Mouse (Mus musculus) heart, embryonic 13.5 days (tissue): ENCODE measurements at regions not wholly inside any gene's neighbourhood (a gene's known extent, or its start where the extent isn't known, plus 50 kb on each side); places are given as distances from the start of the nearest gene placed in this dataset.

ENCODE experiments used
- ATAC-seq: fragments of 200-750 bp; cut with Nextera tagmentation; 2 replicates; pipeline ENCODE4 v1.8.0; 2017; ENCODE audit warnings: moderate TSS enrichment; ENCODE audit not compliant: insufficient number of reproducible peaks, low FRiP score, low TSS enrichment; ENCODE audit errors: extremely low read depth
- H3K27ac ChIP-seq: fragments of 300-500 bp; sonication (generic); replicated peaks from 2 replicates; pipeline ENCODE4 v1.5.1; 2015; ENCODE audit warnings: moderate library complexity, mild to moderate bottlenecking, inconsistent platforms
- H3K27me3 ChIP-seq: fragments of 300-500 bp; sonication (generic); replicated peaks from 2 replicates; pipeline ENCODE4 v1.6.1; 2015; ENCODE audit warnings: mild to moderate bottlenecking, inconsistent platforms
- H3K36me3 ChIP-seq: fragments of 300-500 bp; sonication (generic); 2 replicates; pipeline ENCODE4 v1.6.1; 2015; ENCODE audit warnings: mild to moderate bottlenecking, inconsistent platforms
- H3K4me1 ChIP-seq: fragments of 300-500 bp; sonication (generic); 2 replicates; pipeline ENCODE4 v1.6.1; 2015; ENCODE audit warnings: inconsistent platforms
- H3K4me2 ChIP-seq: fragments of 300-500 bp; sonication (generic); 2 replicates; pipeline ENCODE4 v1.6.1; 2015; ENCODE audit warnings: inconsistent platforms, mild to moderate bottlenecking, moderate library complexity
- H3K4me3 ChIP-seq: fragments of 300-500 bp; sonication (generic); 2 replicates; pipeline ENCODE4 v1.5.1; 2015; ENCODE audit warnings: moderate library complexity, mild to moderate bottlenecking, inconsistent platforms
- H3K9ac ChIP-seq: fragments of 300-500 bp; sonication (generic); 2 replicates; pipeline ENCODE4 v1.6.1; 2015; ENCODE audit warnings: inconsistent platforms, mild to moderate bottlenecking, moderate library complexity
- H3K9me3 ChIP-seq: fragments of 300-500 bp; sonication (generic); 2 replicates; pipeline ENCODE4 v1.6.1; 2016; ENCODE audit warnings: inconsistent platforms
- WGBS: fragments of 180-500 bp; shearing (Covaris S2); methylation state at CpG from one replicate; pipeline ENCODE4 v1.1.7; 2015; ENCODE audit warnings: mixed read lengths; 5-methylcytosine and 5-hydroxymethylcytosine counted together

DNA sequence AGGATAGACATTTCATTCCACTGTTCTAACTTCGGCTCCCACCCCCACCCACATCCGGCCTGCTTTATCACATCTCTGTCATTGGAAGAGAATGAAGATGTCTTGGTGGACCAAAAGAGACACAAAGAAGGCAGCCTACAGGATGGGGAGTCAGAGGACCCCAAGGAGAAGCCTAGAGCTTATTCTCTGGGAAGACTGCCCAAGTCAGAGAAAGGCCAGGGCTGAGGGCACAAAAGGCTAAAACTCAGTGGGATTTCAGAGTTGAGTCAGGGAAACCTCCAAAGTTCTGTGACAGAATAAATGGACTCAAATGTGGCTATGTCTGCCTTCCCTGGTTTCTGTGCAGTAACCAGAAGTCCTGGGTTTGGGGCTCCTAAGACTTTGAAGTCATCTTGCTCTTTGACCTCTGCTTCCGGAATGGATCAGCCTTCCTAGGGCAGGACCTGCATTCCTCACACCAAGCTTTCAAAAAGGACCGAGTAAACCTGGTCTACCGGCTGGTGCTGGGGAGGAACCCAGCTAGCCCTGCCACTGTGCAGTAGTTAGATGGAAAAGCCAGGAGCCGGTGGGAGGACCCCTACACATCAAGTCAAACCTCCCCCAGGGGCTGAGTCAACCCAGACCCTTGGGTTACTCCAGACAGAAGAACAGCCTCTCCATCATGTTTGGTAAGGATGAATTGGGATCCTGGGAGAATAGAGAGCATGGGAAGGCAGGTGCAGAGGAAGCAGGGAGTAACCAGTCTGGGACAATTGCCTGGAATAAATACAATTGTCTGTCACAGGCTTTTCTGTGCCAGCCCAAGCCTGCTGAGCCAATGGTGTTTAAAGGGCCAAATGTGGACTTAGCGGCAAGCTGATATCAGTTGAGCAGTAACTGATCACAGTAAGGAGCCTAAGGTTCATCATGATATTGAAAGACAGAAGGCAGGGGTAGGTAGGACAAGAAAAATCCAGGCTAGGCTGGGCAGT lies 80.7 kb upstream of the Barx2 start:
- no peak overlapping the region for H3K9ac ChIP-seq
- no peak overlapping the region for H3K27ac ChIP-seq
- ATAC-seq, result no peak
- no peak overlapping the region for H3K4me2 ChIP-seq
- H3K36me3 ChIP-seq, result no peaks in the 10 kb centered on the region
- H3K4me3 ChIP-seq, result no peak overlapping the region
- no peaks in the 10 kb centered on the region for H3K27me3 ChIP-seq
- WGBS, result 61% methylated on average over 7 of the region's 7 CpGs
- peaks cover 61% of the 10 kb centered on the region for H3K4me1 ChIP-seq
- no peaks in the 10 kb centered on the region for H3K9me3 ChIP-seq

GRCm38 (mm10) chr9:31995101-31995500 lies 81.8 kb upstream of the Barx2 start:
- whole genome bisulfite sequencing, result 71% methylated on average over 3 of the region's 3 CpGs
- Histone ChIP-seq H3K4me1 (peaks cover 55% of the 10 kb centered on the region), H3K4me2 (no peak overlapping the region), H3K27me3 (no peaks in the 10 kb centered on the region), H3K4me3 (no peak overlapping the region), H3K36me3 (no peaks in the 10 kb centered on the region), H3K9me3 (no peaks in the 10 kb centered on the region), H3K27ac (no peak overlapping the region; the same call in 1 of the 2 replicates), H3K9ac (no peak overlapping the region)
- no peak for ATAC-seq

DNA sequence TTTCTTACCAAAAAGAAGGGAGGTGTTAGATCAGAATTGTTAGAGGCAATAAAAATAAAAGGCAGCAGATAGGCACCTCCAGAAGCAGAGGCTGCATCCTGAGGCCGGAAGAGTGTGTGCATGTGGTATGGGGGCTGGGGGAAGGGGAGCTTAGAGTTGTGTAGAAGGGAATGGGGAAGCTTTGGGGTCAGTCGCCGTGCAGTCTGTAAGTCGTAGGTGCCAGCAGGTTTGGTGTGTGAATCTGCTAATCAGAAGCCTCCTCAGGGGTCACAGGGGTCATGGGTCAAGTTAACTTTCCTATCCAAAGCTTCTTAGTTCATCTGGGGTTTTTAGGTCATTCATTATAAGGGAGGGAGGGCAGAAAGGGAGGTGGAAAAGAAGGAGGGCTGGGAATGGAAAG lies 82.4 kb upstream of the Barx2 start:
- no peak overlapping the region for H3K9ac ChIP-seq
- no peaks in the 10 kb centered on the region for H3K27me3 ChIP-seq
- ATAC-seq, result no peak
- H3K4me2 ChIP-seq, result no peak overlapping the region
- H3K27ac ChIP-seq, result peak overlapping the region; percentile 98; the same call in 1 of the 2 replicates
- peaks cover 55% of the 10 kb centered on the region for H3K4me1 ChIP-seq
- H3K9me3 ChIP-seq, result no peaks in the 10 kb centered on the region
- H3K36me3 ChIP-seq, result no peaks in the 10 kb centered on the region
- 35% methylated on average over 4 of the region's 4 CpGs for WGBS
- H3K4me3 ChIP-seq, result no peak overlapping the region

- no peak overlapping the region for H3K4me2 ChIP-seq
Observed at GRCm38 (mm10) chr9:31996466-31997177, 83.4 kb upstream of the Barx2 start.

GRCm38 (mm10) chr9:31997178-31998097 lies 84.2 kb upstream of the Barx2 start:
- no peaks in the 10 kb centered on the region for H3K36me3 ChIP-seq
- peaks cover 55% of the 10 kb centered on the region for H3K4me1 ChIP-seq
- peak overlapping the region; percentile 65 for H3K4me2 ChIP-seq
- H3K27me3 ChIP-seq, result no peaks in the 10 kb centered on the region
- 15% methylated on average over 25 of the region's 25 CpGs for WGBS
- H3K9me3 ChIP-seq, result no peaks in the 10 kb centered on the region
- H3K9ac ChIP-seq, result peak overlapping the region; percentile 74
- H3K27ac ChIP-seq, result peak overlapping the region; percentile 98
- peak overlapping the region; percentile 35 for H3K4me3 ChIP-seq
- ATAC-seq, result peak; percentile 66; the same call in 1 of the 2 replicates

More at GRCm38 (mm10) chr9:31996466-31997177, 83.4 kb upstream of the Barx2 start:
- Histone ChIP-seq H3K27me3 (no peaks in the 10 kb centered on the region), H3K36me3 (no peaks in the 10 kb centered on the region), H3K9ac (no peak overlapping the region), H3K9me3 (no peaks in the 10 kb centered on the region), H3K4me1 (peaks cover 55% of the 10 kb centered on the region), H3K4me3 (no peak overlapping the region), H3K27ac (peak overlapping the region; percentile 98)
- WGBS, result 50% methylated on average over 7 of the region's 7 CpGs
- ATAC-seq, result no peak

GRCm38 (mm10) chr9:31998488-31999280 lies 85.4 kb upstream of the Barx2 start:
- Histone ChIP-seq H3K9ac (no peak overlapping the region), H3K36me3 (no peaks in the 10 kb centered on the region), H3K4me1 (peaks cover 51% of the 10 kb centered on the region), H3K27me3 (no peaks in the 10 kb centered on the region), H3K27ac (peak overlapping the region; percentile 98), H3K4me2 (no peak overlapping the region), H3K4me3 (no peak overlapping the region), H3K9me3 (no peaks in the 10 kb centered on the region)
- ATAC-seq, result no peak
- 67% methylated on average over 4 of the region's 4 CpGs for WGBS

- Histone ChIP-seq H3K36me3 (no peaks in the 10 kb centered on the region), H3K27me3 (no peaks in the 10 kb centered on the region), H3K9me3 (no peaks in the 10 kb centered on the region), H3K9ac (no peak overlapping the region), H3K27ac (no peak overlapping the region), H3K4me2 (no peak overlapping the region), H3K4me3 (no peak overlapping the region), H3K4me1 (peaks cover 44% of the 10 kb centered on the region)
- WGBS, result 74% methylated on average over 1 of the region's 1 CpGs
- no peak for ATAC-seq
Observed at GRCm38 (mm10) chr9:31999760-32000159, 86.5 kb upstream of the Barx2 start.

DNA sequence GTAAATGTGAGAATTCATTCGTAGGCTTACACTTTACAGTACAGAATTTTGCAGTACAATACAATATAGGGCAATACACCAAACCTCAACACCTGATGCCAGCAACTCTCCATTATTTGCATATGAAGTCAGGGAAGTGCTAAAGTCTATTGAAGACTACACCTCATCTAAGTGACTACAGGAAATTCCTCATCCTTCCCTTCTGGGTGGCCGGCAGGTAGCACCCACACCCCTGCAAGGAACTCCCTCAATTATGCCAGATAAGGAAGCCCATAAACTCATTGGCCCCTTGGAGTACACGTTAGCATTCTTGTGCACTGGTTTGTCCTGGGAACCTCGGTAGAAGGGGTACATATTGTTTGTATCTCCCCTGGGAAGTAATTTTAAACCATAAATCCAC lies 89.7 kb upstream of the Barx2 start:
- H3K9ac ChIP-seq, result no peak overlapping the region
- ATAC-seq, result no peak
- 69% methylated on average over 4 of the region's 4 CpGs for WGBS
- no peak overlapping the region for H3K4me3 ChIP-seq
- H3K27ac ChIP-seq, result no peak overlapping the region
- peaks cover 17% of the 10 kb centered on the region for H3K4me1 ChIP-seq
- no peak overlapping the region for H3K4me2 ChIP-seq
- H3K9me3 ChIP-seq, result no peaks in the 10 kb centered on the region
- H3K36me3 ChIP-seq, result no peaks in the 10 kb centered on the region
- H3K27me3 ChIP-seq, result no peaks in the 10 kb centered on the region

DNA sequence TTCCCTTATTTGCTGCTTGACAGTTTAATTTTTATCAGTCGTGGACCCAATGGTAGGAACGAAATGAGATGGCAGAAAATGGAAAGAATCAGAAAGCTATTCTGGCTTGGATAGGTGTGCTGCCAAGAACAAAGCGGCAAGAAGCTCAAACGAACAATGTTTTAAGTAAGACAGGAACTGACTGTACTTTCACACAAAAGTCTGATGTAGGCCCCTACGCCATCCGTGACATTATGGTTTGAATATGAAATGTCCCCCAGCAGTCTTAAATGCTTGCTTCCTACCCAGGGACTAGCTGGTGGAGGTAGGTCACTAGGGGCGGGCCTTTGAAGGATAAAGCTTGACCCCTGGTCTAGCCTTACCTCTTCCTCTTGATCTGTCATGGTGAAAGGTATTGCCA lies 90.5 kb upstream of the Barx2 start:
- ATAC-seq, result no peak
- WGBS, result 81% methylated on average over 7 of the region's 7 CpGs
- Histone ChIP-seq H3K9me3 (no peaks in the 10 kb centered on the region), H3K4me1 (peaks cover 9% of the 10 kb centered on the region), H3K36me3 (no peaks in the 10 kb centered on the region), H3K27me3 (no peaks in the 10 kb centered on the region), H3K4me2 (no peak overlapping the region), H3K9ac (no peak overlapping the region), H3K4me3 (no peak overlapping the region), H3K27ac (no peak overlapping the region)

DNA sequence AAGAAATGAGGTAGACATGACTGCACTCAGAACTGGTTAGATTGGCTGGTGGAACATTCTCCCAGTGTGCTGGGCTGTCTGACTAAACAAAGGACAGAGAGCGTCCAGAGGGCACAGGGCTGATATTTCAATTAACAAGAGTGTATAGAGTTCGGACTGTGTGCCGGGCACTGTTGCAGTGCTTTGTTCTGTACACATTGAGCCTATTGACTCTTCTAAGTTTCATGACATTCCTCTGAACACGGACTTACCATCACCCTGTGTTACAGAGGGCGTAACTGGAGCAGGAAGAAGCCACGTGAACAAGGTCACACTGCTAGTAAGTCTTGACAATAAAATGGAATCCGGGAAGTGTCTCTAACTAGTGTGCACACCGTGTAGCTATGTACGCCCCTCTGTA lies 92.1 kb upstream of the Barx2 start:
- H3K9ac ChIP-seq, result no peak overlapping the region
- no peak overlapping the region for H3K27ac ChIP-seq
- 75% methylated on average over 9 of the region's 9 CpGs for WGBS
- ATAC-seq, result no peak
- peaks cover 4% of the 10 kb centered on the region for H3K4me1 ChIP-seq
- no peaks in the 10 kb centered on the region for H3K9me3 ChIP-seq
- no peaks in the 10 kb centered on the region for H3K27me3 ChIP-seq
- no peaks in the 10 kb centered on the region for H3K36me3 ChIP-seq
- H3K4me3 ChIP-seq, result no peak overlapping the region
- H3K4me2 ChIP-seq, result no peak overlapping the region
